Mouse (Mus musculus) spleen, adult 2 months (tissue): ENCODE measurements around the gene Pi4ka. TPM values are rescaled to one million over a fixed set of nuclear protein-coding genes. Genes with fewer than 3 reads are reported as not detected.

Experiments used
- DNase-seq, 2 experiments: peaks; one replicate each; pipeline versions ENCODE4 v3.0.0 to v3.0.0-alpha.2; 2012 to 2021; ENCODE audit warnings: low spot score in 2 of 2, low read depth in 1 of 2
- H3K27ac ChIP-seq: fragments of 200-500 bp; 2 replicates; pipeline ENCODE4 v1.5.1; 2012; ENCODE audit warnings: low read length, inconsistent platforms; ENCODE audit not compliant: insufficient read depth
- H3K27me3 ChIP-seq: fragments of 200-500 bp; 2 replicates; pipeline ENCODE4 v1.6.1; 2012; ENCODE audit warnings: mild to moderate bottlenecking, moderate library complexity, low read length, inconsistent platforms; ENCODE audit not compliant: control insufficient read depth, insufficient read depth
- H3K36me3 ChIP-seq: fragments of 200-500 bp; 2 replicates; pipeline ENCODE4 v1.6.1; 2012; ENCODE audit warnings: mild to moderate bottlenecking, low read length, inconsistent platforms; ENCODE audit not compliant: control insufficient read depth, insufficient read depth
- H3K4me1 ChIP-seq: fragments of 200-500 bp; 2 replicates; pipeline ENCODE4 v1.6.1; 2011; ENCODE audit warnings: inconsistent platforms; ENCODE audit not compliant: control insufficient read depth, insufficient read depth, insufficient read length
- H3K4me3 ChIP-seq: fragments of 200-500 bp; 2 replicates; pipeline ENCODE4 v1.5.1; 2011; ENCODE audit warnings: mild to moderate bottlenecking, inconsistent platforms; ENCODE audit not compliant: insufficient read depth, insufficient read length; ENCODE audit errors: extremely low read depth
- CTCF ChIP-seq: fragments of 200-500 bp; IDR thresholded peaks from 2 replicates; pipeline ENCODE4 v1.5.1; 2011; ENCODE audit warnings: mild to moderate bottlenecking, inconsistent platforms; ENCODE audit not compliant: insufficient read depth, insufficient read length, insufficient replicate concordance; ENCODE audit errors: extremely low read depth
- POLR2A ChIP-seq: fragments of 200-500 bp; IDR thresholded peaks from 2 replicates; pipeline ENCODE4 v1.6.1; 2011; ENCODE audit warnings: low read depth, low read length, inconsistent platforms
- WGBS: fragments of 180-500 bp; shearing (Covaris S2); methylation state at CpG from one replicate; pipeline ENCODE4 v1.1.7; 2018; 5-methylcytosine and 5-hydroxymethylcytosine counted together
- polyA plus RNA-seq: library from polyadenylated mRNA; depleted of rRNA; stranded (reverse); fragments of >200 nt; gene quantifications from 2 replicates; pipeline ENCODE4 v1.2.3, GENCODE M21; 2012

Gene Pi4ka
- polyA plus RNA-seq, 1 experiment, result 53.5 TPM

DNA sequence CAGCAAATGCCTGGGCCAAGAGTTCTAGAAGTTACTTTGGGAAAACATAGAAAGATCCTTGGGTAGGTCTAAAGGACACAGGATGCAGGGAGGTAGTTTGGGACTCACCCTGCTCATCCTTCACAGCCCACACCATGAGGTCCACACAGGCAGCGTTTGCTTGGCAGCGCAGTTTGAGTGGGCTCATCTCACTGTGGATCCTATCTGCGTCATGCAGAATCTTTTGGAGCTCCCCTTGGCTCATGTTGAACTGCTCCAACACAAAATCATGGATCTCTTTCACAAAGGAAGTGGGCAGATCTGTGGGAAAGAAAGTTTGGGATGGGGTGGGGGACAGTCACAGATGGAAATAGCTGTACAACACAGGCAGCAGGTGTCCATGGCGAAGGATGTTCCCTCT is 47.3 kb downstream of the Pi4ka start:
- no peak overlapping the region for H3K27ac ChIP-seq
- TF ChIP-seq POLR2A (no peak), CTCF (no peak)
- no peaks in the 10 kb centered on the region for H3K27me3 ChIP-seq
- no peak overlapping the region for H3K4me3 ChIP-seq
- no peaks in the 10 kb centered on the region for H3K4me1 ChIP-seq
- H3K36me3 ChIP-seq, result peaks cover 31% of the 10 kb centered on the region
- WGBS, result 96% methylated on average over 4 of the region's 4 CpGs
- DNase-seq, result no peak

DNA sequence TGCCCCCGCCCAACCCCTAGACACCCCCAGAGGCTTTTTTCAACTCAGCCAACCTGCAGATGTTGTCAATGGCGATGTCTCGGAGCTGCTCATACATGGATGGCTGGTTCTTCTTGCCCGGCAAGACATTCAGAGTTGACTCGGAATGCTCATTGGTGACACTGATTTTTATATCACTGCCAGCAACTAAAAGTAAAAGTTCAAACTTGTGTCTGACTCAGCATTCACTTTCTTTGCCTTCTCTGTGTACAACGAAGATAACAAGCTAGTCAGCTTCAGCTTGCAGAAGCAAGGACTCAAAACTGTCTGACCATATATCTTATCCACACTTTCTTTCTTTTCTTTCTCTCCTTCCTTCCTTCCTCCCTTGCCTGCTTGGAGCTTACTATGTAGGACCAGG is 50.1 kb downstream of the Pi4ka start:
- H3K4me3 ChIP-seq, result no peak overlapping the region
- H3K4me1 ChIP-seq, result no peaks in the 10 kb centered on the region
- H3K36me3 ChIP-seq, result peaks cover 45% of the 10 kb centered on the region
- 87% methylated on average over 6 of the region's 6 CpGs for WGBS
- DNase-seq, result no peak
- no peak overlapping the region for H3K27ac ChIP-seq
- H3K27me3 ChIP-seq, result no peaks in the 10 kb centered on the region
- no peak for TF ChIP-seq CTCF
- TF ChIP-seq POLR2A, result no peak

GRCm38 (mm10) chr16:17346766-17347165 is 59.3 kb downstream of the Pi4ka start:
- TF ChIP-seq POLR2A (no peak), CTCF (no peak)
- no peak for DNase-seq
- 93% methylated on average over 1 of the region's 1 CpGs for WGBS
- no peaks in the 10 kb centered on the region for H3K27me3 ChIP-seq
- H3K4me3 ChIP-seq, result no peak overlapping the region
- no peak overlapping the region for H3K27ac ChIP-seq
- no peaks in the 10 kb centered on the region for H3K4me1 ChIP-seq
- H3K36me3 ChIP-seq, result peaks cover 19% of the 10 kb centered on the region

DNA sequence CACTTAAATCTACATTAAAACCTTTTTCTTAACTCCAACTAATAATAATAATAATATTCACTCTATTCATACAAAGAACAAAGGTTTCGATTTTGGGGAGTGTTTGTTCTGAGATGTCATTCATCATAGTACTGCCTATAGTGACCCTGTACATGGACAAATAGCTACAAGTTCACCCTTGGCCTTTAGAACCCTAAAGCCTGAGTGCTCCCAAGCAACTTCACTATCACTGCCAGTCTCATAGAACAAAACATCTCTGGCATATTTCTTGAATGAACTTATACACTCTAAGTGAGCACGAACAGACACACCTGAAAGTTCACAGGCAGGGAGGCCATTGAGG is 60.3 kb downstream of the Pi4ka start:
- Histone ChIP-seq H3K4me1 (no peaks in the 10 kb centered on the region), H3K36me3 (peaks cover 12% of the 10 kb centered on the region), H3K27me3 (no peaks in the 10 kb centered on the region), H3K4me3 (no peak overlapping the region), H3K27ac (no peak overlapping the region)
- DNase-seq, result no peak
- WGBS, result 93% methylated on average over 2 of the region's 2 CpGs
- TF ChIP-seq CTCF (no peak), POLR2A (no peak)

DNA sequence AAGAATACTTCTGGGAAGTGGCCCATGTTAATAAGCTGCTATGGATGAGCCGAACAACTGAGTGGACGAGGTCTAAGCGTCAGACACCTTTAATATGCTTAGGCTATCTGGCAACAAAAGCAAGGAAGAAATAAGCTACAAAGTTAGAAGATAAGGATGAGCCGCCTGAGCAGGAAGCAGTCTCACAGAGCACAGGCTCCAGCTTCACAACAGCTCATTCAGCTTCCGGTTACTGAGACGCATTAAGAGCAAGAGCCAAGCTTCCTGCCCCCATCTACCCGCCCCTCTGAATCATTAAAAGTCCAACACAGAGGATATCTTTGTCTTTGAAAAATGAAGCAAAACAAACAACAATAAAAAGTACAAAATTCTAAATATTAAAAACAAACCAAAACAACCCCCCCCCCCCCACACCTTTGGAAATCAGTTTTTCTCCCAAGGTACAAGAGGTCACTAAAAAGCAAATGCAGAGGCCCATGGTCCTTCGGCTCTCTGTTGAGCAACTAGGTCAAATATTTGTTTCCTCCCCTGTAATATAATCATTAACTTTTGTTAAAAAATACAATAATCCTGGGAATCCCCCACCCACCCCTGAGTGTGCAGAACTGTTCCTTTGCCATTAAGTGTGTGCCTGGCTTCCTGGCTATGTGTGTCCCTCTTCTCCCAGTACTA is 60.8 kb downstream of the Pi4ka start:
- Histone ChIP-seq H3K4me3 (no peak overlapping the region), H3K27me3 (no peaks in the 10 kb centered on the region), H3K4me1 (no peaks in the 10 kb centered on the region), H3K27ac (no peak overlapping the region), H3K36me3 (peaks cover 8% of the 10 kb centered on the region)
- no peak for DNase-seq
- 91% methylated on average over 8 of the region's 8 CpGs for WGBS
- no peak for TF ChIP-seq CTCF
- no peak for TF ChIP-seq POLR2A

DNA sequence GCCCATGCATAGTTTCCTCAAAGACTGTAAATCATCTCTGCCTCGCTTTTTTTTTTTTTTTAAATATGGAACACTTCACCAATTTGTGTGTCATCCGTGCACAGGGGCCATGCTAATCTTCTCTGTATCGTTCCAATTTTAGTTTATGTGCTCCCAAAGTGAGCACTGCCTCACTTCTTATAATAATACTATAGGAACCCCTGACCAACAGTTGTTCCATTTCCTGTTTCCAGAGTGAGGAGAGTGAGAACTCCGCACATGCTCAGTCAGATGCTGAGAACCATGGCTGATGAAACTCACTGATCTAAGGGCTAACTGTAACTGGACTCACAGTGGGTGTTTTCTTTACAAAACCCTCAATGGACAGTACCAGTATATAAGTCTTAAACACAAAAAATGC is 64.3 kb downstream of the Pi4ka start:
- TF ChIP-seq CTCF, result no peak
- no peak for TF ChIP-seq POLR2A
- no peaks in the 10 kb centered on the region for H3K27me3 ChIP-seq
- DNase-seq, result no peak
- H3K27ac ChIP-seq, result no peak overlapping the region
- no peak overlapping the region for H3K4me3 ChIP-seq
- WGBS, result 86% methylated on average over 4 of the region's 4 CpGs
- H3K36me3 ChIP-seq, result peaks cover 6% of the 10 kb centered on the region
- H3K4me1 ChIP-seq, result no peaks in the 10 kb centered on the region

GRCm38 (mm10) chr16:17340705-17341104 is 65.4 kb downstream of the Pi4ka start:
- Histone ChIP-seq H3K4me3 (no peak overlapping the region), H3K36me3 (peaks cover 9% of the 10 kb centered on the region), H3K27me3 (no peaks in the 10 kb centered on the region), H3K27ac (no peak overlapping the region), H3K4me1 (no peaks in the 10 kb centered on the region)
- 81% methylated on average over 2 of the region's 2 CpGs for WGBS
- TF ChIP-seq POLR2A, result no peak
- TF ChIP-seq CTCF, result no peak
- DNase-seq, result no peak
